Mouse (Mus musculus): Measurements from ENCODE around the gene Sumf1.

DNA sequence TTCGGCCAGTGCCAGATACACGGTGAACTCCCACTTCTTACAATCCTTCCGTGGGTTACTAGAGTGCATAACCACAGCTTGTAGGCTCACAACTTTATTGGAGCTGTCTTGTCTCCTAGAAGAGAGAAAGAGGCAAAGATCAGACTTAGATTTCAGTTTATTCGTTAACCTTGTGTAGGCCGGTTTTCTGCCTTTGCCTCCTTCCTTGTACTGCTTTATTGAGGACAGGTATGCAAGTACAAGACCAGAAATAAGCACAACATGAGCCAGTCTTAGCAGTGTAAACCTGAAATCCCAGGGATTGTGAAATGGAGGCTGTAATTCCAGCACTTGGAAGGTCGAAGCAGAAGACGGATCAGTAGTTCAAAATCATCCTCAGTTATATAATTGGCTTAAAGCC, 12.9 kb upstream of the Sumf1 start:
- TF ChIP-seq GATA1 (IDR thresholded peaks at IDR 0.05; ENCODE audit: borderline replicate concordance, low read length) (no peak), CTCF (IDR thresholded peaks at IDR 0.05; ENCODE audit: low read depth, low read length) (no peak), POLR2AphosphoS5 (IDR thresholded peaks at IDR 0.05; ENCODE audit: insufficient replicate concordance, low read depth, low read length) (no peak)
